Mouse (Mus musculus) c-Kit-positive CD71-negative TER-119-negative erythroid progenitor cells, embryonic 14.5 days (primary cell): ENCODE data around the gene Wdr31.

ENCODE experiments used
- DNase-seq: peaks from one replicate; pipeline ENCODE4 v3.0.0-alpha.2; 2013; ENCODE audit warnings: low read depth

Wdr31 gene

GRCm38 (mm10) chr4:62470598-62471051 is at the start of gene Wdr31:
Wdr31 (minus strand) TSS chr4:62470896.
- DNase-seq = peak; percentile 58

- peak; percentile 86 for DNase-seq
These were observed 49.1 kb upstream of the Wdr31 start, which contains the start of gene Alad for GRCm38 (mm10) chr4:62519849-62520233. Alad (minus strand) TSS chr4:62519918.

GRCm38 (mm10) chr4:62519122-62519848 is 48.6 kb upstream of the Wdr31 start:
- no peak for DNase-seq

- no peak for DNase-seq
These were observed 47.9 kb upstream of the Wdr31 start for GRCm38 (mm10) chr4:62518416-62519121.

GRCm38 (mm10) chr4:62517538-62518415 is 47.1 kb upstream of the Wdr31 start:
- no peak for DNase-seq

GRCm38 (mm10) chr4:62517046-62517445 is 46.4 kb upstream of the Wdr31 start:
- DNase-seq = no peak

- DNase-seq = peak; percentile 72
These were observed 45.9 kb upstream of the Wdr31 start for GRCm38 (mm10) chr4:62516579-62516978.

GRCm38 (mm10) chr4:62516079-62516478 is 45.4 kb upstream of the Wdr31 start:
- no peak for DNase-seq

- DNase-seq = no peak
These were observed 44.8 kb upstream of the Wdr31 start for GRCm38 (mm10) chr4:62515490-62515889.

- DNase-seq = no peak
These were observed 44.3 kb upstream of the Wdr31 start for GRCm38 (mm10) chr4:62514995-62515394.

- no peak for DNase-seq
These were observed 43.4 kb upstream of the Wdr31 start for GRCm38 (mm10) chr4:62513998-62514506.

- no peak for DNase-seq
These were observed 39.2 kb upstream of the Wdr31 start for GRCm38 (mm10) chr4:62509946-62510345.

GRCm38 (mm10) chr4:62508839-62509238 is 38.1 kb upstream of the Wdr31 start:
- no peak for DNase-seq

GRCm38 (mm10) chr4:62506798-62507197 is 36.1 kb upstream of the Wdr31 start:
- DNase-seq = no peak

- DNase-seq = no peak
These were observed 35.3 kb upstream of the Wdr31 start for GRCm38 (mm10) chr4:62505991-62506390.

- no peak for DNase-seq
These were observed 32.8 kb upstream of the Wdr31 start, which contains the start of gene Hdhd3 for GRCm38 (mm10) chr4:62503374-62503970. Hdhd3 (minus strand) TSS chr4:62503467.

GRCm38 (mm10) chr4:62502969-62503368 is 32.3 kb upstream of the Wdr31 start:
- no peak for DNase-seq

GRCm38 (mm10) chr4:62501964-62502732 is 31.5 kb upstream of the Wdr31 start:
- DNase-seq = peak; percentile 91

- no peak for DNase-seq
These were observed 30.8 kb upstream of the Wdr31 start for GRCm38 (mm10) chr4:62501534-62501933.

GRCm38 (mm10) chr4:62500799-62501198 is 30.1 kb upstream of the Wdr31 start:
- DNase-seq = no peak

GRCm38 (mm10) chr4:62496815-62497214 is 26.1 kb upstream of the Wdr31 start:
- DNase-seq = no peak
